Mouse (Mus musculus) urinary bladder, postnatal 36 days (tissue): ENCODE results near the gene 2210017I01Rik.

Source experiments
- DNase-seq, 2 experiments: peaks; one replicate each; pipeline ENCODE4 v3.0.0; 2022; ENCODE audit warnings: low spot score in 2 of 2, mixed read lengths in 1 of 2

The 2210017I01Rik gene

DNA sequence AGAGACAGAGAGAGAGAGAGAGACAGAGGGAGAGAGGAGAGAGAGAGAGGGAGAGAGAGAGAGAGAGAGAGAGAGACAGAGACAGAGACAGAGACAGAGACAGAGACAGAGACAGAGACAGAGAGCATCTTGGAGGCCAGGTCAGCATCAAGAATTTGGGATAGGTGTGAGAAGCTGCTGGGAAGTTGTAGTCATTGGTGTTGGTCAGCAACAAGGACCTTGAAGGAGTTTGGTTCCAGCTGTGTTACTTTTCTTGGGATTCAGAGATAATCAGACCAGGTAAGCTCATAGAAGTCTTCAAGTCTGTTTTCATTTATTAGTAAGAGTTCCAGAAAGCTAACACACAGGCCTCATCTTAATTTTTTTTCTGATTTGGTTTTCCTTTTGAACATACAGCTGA is at the start of gene 2210017I01Rik:
TSS of gene 2210017I01Rik (minus strand) at position 101 of the 400 bp plus-strand sequence.
- no peak for DNase-seq

DNA sequence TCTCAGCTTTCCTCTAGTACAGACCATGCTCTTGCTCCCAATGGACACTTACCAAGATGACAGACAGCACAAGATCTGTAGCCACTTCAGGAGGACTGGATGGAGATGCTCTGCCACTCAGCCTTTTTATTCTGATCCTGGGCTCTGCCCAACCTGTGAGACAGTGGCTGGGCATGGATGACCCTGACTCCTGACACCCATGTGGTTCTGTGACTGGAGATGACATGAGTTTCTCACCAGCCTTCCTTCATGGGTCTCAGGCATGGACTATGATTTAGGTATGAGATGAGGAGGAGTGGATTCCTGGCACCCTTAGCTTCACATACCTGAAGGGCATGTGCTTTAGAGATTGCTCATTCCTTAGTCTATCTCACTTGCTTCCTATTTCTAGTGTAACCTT is 49.5 kb upstream of the 2210017I01Rik start, which contains the start of gene Lce1b:
TSS of gene Lce1b (minus strand) at position 101 of the 400 bp plus-strand sequence.
- no peak for DNase-seq

DNA sequence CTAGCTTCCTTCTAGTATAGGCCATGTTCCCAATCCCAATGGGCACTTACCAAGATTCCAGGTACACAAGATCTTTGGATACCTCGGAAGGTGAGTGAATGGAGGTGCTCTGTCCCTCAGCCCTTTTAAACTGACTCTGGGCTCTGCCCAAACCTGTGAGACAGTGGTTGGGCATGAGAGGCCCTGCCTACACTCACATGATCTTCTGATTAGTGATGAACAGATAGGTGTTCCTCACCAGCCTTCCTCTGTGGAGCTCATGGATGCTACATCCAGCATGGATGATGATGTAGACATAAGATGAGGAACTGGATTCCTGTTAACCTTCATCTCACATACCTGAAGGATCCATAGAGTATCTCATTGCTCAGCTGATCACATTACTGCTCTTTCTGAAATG is 40.9 kb upstream of the 2210017I01Rik start, which contains the start of gene Lce1a1:
TSS of gene Lce1a1 (minus strand) at position 101 of the 400 bp plus-strand sequence.
- no peak for DNase-seq

DNA sequence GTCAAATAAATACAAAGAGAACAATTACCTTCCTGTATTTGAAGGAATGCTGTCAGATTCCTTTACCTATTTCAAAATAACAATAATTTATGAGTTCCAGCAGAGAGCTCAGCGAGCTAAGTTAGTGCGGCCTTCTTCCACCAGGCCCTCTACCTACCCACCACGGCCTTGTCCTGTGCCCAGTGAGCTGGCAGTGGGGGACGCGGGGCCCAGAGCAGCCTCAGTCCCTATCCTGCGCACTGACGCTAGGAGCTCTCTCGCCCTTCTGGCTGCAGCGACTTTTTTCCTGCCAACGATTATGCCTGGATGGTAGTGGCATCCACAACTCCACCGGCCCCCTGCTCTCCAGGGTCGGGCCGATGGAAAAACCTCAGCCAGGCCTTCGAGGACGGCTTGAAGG is 32.6 kb upstream of the 2210017I01Rik start:
- DNase-seq, result no peak

DNA sequence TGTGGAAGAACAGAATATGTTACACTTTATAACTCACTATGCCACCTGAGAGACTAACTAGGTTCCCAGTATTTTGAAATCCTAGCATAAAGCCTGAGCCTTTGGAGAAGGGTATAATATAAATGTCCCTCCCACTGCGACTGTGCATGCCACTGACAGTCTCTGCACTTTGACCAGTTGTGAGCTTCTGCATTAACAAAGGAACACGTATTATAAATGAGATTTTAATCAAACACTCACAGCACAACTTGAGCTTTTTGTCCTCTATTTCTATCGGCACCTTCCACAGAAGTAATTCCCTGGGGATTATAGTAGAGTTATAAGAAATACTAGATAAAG is 31.3 kb upstream of the 2210017I01Rik start:
- no peak for DNase-seq

DNA sequence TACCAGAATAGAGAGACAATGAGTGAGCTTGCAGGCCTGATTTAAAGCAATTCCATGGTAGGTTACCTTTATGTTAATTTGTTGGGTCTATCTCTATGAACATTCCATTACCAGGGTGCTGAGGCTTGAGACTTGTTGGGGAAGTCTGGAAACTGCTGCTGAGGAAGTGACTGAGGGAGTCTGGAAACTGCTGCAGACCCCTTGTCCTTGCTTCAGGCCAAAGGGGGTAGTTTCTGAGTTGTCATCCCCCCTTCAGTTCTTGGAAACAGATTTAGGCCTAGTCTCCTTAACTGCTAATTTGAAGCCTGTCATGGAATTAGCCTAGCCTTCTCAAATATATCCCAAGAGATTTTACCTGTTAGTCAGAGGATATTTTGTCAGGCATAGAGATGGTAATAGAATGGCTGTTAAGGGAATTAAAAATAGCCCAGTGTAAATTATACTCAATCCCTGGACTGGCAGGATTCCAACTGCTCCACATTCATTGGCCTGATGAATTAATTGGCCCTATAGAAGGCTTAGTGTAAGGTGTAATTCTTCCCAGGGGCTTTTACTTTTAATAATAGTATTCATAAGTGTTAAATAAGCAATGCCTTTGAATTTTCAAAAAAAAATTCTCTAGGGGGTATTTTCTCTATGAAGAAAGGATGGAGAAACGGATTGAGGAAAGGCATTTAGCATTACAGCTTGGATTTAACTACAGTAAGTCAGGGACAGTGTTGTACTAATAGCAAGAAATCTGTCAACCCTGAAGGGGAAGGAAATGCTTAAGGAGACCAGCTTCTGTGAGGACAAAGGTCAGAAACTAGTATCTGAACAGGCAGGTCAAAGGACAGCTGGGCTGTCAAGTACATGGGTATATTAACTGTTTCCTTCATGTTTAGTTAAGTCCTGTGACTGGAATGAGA is 30.7 kb upstream of the 2210017I01Rik start:
- no peak for DNase-seq

DNA sequence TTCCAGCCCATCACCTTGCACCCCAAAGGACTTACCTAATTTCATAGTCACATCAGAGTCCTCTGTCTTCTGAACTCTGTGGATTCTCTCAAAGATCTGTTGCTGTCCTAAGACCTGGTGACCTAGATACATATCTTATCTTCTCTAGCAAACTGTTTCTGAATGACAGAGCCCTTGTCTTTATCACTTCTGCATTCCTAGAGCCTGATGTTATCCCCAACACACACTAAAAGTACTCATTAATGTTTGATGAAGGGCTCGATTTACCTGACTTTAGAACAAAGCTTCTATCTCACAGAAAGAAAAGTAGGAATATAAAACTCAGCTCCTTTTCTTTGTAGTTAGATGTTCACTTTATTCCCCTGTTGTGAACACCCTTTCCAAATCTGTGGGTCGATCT is 14.3 kb upstream of the 2210017I01Rik start, which contains the start of gene Lce6a:
TSS of gene Lce6a (minus strand) at position 101 of the 400 bp plus-strand sequence.
- no peak for DNase-seq

DNA sequence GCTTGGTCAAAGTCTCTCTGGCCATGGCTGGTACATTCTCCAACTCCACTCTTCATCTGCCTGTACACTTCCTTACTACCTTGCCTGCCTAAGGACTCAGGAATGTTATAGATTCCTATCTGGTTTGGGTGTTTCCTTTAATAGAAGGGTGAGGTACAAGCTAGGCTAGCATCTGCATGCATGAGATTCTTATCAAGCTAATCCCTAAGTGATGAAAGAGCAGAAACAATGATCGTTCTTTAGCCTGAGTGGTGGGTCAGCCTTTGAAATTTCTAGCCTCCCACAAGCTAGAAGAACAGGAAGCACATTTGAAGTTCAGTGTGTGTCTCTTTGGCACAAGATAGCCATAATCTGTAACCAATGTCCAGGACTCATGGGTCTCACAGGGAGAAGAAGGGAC is 2.5 kb upstream of the 2210017I01Rik start:
- DNase-seq, result no peak

DNA sequence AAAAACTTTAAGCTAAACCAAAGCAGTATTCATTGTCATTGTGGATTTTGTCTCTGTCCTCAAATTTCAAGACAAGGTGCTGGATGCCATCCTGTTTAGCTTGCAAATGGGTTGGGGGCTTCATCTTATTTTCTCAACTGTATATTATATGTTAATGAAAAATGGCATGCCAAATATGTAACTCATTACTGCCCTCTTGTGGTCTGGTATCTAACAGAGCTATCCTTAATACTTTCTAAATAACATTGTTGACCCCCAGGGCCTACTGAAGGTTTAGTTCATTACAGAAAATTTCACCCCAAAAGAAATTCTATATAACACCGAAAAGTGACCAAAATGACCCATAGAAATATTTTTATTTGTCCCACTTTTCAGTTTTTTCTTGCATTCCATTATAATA is 5.1 kb downstream of the 2210017I01Rik start:
- no peak for DNase-seq

DNA sequence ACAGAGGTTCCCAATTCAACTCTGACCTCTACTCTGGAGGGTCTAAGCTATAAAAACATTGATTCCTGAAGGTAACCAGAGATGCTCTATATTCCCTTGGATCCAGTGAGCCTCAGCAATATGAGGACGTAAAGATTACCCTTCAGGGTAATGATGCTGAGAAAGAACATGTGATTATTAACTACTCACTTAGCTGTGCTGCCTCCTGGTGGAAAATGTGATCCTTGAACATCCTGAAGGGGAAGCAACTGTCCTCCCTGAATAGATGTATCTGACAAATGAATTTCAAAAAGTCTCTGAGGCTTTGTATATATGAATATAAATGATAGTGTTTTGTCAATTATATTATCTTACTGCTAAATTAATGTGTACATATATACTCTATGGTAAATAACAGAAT is 6.8 kb downstream of the 2210017I01Rik start:
- no peak for DNase-seq

DNA sequence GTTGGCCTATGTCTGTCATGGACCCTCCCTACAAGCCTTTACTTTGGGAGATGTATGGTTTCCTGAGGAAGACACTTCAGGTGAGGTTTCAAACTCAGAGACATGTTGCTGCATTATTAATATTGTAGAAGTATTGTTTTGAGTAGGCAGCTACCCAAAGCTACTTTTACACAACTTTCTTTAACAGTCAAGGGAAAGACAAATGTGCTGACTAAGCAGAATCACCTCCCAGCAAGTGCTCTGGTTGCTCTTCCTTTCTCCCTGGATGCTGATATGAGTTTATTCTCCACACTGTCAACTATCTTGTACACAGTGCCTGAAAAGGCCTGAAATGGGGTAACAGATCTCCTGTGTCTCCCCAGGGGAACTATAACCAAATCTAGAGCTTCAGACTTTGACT is 7.3 kb downstream of the 2210017I01Rik start:
- DNase-seq, result no peak

DNA sequence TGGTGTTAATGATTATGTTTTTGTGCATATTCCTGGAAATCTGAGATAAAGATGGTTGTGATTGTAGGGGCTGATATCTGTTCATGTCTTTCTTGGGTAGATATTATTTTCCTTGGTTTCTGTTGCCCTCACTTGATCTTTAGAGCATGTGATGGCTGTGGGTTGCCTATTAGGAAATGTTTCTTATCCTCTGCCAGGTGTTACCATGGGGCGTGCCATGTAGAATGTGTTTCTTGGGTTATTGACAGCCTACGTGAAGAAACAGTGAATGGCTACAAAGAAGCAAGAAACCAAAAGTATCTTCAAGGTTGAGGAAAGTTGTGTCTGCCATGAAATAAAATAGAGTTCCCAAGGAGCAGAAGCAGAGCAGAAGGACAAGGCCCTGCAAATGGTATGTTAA is 8.9 kb downstream of the 2210017I01Rik start:
- DNase-seq, result no peak

DNA sequence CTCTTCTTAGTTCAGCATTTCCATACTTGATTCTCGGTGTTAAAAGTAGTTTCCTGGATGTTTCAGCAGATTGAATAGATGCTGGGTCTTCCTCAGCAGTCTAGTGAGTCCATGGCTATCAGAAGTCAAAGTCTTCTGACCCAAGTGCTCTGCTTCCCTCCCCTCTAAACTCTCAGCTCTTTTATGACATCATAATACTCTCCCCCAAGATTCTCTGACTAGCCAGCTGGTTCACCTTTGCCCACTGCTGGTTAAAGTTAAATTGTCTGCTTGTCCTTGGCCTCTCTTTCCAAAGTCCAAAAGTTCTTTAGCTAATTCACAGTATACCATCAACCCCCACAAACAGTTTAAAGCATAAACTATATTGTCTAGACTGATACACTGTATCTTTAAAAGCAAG is 18.4 kb downstream of the 2210017I01Rik start, which contains the start of gene Smcp:
TSS of gene Smcp (minus strand) at position 140 of the 400 bp plus-strand sequence.
- no peak for DNase-seq

DNA sequence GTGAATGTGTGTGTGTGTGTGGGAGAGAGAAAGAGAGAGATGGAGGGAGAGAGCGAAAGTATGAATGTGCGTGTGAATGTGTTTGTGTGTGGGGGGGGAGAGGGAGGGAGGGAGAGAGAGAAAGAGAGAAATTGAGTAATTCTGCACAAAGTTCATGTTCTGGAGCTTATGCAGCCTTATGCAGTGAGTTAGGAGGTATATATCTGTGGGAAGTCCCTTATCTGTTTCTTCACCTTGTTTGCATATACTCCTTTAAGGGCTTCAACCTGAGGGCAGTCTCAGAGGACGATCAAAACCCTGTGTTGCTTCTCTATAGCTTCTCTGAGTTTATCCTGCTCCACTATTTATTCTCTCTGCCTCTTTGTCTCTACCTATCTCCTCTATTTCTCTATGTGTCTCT is 20.1 kb downstream of the 2210017I01Rik start:
- DNase-seq, result no peak

DNA sequence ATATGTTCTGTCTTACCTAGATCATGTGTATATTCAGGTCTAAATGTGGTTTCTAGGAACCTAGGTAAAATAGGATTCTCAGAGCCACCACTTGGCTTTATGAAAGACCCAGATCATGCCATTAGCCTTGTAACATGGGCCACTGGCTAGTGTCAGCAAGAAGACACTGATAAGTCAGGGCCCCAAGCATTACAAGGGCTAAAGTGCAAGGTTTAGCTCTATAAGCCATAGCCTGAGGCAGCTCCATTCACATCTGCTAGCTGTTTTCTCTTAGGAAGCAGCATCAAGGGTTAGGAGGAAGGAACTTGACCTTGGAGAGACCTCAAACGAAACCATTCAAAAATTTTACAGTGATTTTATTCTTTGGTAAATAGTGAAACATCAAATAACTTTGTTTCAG is 22.2 kb downstream of the 2210017I01Rik start:
- no peak for DNase-seq

DNA sequence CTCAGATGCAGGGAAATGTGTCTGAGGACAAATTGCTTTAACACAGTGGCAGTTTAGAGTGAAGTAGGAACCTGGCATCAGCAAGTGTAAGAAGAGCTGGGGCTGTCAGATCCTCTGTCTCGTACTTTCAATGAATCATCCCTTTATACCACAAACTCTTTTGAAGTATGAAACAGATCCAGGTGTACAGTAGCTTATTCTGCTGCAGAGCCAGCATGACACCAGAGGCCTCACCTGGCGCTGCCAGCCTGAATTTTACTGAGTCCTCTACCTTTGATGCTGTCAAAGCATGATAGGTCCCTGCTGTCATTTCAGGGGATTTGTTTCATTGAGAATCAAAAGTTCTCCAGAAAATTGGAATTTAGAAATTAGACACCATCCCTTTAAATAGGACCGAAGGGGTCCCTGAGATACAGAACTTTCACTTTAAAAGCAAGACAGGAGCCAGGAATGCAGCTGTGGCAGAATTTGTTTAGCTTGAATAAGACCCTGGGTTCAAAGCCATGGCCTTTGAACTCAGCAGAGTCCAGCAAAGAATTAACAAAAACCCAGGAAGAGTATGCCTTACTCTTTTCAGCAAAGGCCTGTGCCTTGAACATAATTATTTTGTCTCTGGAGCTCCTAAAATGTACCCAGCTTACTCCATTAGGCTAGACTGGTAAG is 24.0 kb downstream of the 2210017I01Rik start:
- DNase-seq, result no peak

DNA sequence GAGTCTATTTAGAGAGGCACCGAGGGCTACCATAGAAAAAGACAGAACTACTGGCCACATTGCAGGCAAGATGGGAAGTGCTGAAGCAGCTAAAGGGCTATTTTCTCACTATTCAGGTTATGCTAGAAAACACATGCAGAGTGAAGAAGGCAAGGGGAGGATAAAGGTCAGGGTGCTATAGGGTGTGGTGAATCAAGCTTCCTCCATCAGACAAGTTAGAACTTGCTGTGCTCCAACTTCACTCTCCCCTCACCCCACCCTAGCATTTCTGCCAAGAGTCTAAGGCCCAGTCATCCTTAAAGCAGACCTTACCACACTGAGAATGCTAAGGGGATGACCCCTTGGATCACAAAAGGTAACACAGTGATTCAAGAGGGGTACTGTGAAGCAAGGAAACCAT is 27.8 kb downstream of the 2210017I01Rik start:
- peak in 1 of 2 experiments; percentile 43 for DNase-seq

DNA sequence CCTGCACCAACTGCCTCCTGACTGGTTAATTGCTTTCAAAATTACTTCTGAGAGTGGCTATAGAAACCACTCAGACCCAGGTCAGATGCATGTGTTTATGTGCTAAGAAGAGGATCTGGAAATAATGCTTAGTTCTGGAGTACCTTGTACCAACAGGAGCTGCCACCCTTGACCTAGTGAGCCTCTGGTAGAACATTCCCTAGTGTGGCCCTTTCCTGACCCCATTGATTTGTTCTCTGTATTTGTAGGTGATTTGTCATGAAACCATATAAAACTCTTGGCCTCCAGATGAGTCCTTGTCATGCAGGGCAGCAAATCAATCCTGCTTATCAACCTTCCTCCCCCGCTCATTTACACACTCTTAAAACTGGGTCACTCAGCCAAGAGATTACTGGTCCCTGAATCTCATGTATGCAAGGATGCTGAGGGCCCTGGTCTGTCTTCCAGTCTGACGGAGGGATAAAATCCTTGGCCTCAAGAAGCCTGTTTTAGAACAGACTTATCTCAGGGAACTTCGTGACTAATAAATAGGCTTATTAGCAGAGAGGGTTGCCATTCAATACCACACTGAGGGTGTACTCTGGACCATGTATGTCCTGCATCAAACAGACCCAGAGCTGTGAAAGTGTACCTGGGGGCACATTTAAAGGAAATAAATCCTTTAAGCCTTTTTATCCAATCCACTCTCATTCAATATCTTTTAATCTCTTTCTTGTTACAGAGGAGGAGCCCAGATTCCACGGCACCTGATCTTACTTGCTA is 28.5 kb downstream of the 2210017I01Rik start:
- no peak for DNase-seq

DNA sequence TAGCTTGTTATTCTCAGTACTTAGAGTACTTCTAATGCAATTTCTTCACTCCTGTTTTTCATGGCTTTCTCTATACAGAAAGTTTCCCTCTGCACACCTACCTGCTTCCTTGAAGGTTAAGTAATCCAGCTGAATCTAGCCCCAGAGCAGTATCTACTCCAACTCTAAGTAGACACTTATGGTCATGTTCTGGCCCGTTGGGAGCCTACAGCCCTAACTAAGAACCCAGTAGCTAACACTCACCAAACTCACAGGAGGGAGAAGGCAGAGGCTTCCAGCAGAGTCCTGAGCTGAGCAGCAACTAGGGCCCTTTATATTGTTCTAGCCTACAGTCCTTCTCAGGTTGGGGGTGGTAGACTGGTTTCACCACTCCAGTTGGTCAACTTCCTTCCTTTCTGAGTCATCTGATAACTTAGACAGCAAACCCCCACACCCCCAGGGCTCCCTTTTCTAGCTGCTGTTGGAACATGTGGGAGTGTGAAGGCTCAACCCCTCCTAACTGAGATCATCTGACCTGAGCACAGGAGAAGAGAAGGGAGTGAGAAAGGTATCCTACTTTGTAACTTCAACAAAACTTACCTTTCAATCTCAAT is 33.7 kb downstream of the 2210017I01Rik start, which contains the start of gene Ivl:
TSS of gene Ivl (minus strand) at position 287 of the 593 bp plus-strand sequence.
- DNase-seq, result peak in 1 of 2 experiments; percentile 70

DNA sequence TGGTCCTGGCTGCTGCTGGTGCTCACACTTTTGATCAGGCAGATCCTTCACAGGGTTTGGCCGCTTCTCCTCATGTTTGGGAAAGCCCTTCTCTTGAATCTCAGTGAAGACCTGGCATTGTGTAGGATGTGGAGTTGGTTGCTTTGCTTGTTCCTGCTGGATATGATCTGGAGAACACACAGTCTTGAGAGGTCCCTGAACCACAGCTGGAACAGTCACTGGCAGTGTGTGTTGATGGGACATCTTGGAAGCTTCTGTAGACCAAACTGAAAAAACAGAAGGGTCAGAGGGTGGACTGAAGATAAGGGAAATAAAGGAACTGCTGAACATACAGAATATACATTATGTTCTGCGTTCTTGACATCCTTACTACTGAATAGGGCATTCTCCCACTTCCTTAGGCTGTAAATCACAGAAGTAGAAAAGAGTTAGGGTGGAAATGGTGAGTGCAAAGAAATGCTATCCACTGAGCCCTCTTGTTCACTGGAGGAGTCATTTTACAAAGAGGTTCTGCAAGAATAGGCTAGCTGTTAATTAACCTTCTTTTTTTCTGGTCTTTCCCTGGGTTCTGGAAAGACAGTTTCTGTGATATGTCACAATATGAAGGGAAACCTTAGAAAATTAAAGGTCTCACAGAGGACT is 34.7 kb downstream of the 2210017I01Rik start:
- no peak for DNase-seq

DNA sequence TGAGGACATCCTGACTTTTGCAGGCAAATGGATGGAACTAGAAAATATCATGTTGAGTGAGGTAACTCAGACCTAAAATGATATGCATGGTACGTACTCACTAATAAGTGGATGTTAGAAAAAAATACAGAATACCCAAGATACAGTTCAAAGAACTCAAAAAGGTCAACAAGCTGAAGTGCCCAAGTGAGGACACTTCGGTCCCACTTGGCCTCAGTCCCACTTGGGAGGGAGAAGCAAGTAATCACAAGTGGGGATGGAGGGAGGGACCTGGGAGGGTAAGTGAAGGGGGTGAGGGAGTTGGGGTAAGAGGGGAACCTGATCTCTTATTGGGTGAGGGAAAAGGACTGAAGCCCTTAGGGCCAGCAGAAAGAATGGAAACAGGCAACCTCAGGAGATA is 38.5 kb downstream of the 2210017I01Rik start:
- DNase-seq, result no peak
